Mouse (Mus musculus): ENCODE data around the gene Tcf7.

The Tcf7 gene

DNA sequence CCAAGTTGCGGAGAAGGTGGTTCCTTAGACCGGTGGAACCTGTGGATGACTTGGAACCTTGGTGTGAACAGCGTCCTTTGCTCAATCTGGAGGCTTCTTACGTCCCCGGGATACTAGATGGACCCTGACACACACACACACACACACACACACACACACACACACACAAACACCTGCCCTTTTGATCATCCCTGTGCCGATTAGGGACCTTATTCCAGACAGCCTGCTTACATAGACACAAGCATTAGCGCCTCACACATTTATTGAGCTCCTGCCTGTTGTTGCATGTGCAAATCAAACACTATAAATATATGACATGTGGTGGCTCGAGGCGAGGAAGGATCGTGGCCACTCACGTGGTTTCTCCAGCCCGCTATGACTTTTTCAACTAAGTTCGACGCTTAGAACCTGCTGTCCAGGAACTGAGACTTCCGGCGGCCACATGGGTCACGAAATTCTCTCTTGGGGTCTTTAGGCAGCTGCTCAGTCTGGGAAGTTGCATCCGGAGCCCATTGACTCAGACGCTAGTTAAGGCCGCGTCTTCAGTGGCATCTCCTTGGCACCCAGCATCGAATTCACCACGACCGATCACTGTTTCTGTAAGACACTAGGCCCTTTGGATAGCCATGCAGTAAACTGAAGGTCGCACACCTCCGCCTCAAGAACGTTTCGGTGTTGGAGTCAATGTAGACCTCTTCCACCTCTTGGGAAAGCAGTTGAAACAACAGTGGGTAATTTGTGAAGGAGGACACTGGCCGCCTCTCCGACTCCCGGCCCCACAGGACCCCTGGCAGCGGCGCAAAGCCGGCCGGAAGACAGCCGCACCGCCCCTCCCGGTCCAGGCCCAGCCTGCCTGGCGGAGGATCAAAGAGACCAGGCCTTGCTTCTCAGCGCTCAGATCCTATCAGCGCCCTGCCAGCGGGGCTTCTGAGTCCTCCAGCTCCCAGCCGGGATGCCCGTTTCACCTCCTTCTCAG, 1.1 kb upstream of the Tcf7 start:
- DNase-seq (ENCODE audit: low read depth, low spot score): peak; percentile 28

DNA sequence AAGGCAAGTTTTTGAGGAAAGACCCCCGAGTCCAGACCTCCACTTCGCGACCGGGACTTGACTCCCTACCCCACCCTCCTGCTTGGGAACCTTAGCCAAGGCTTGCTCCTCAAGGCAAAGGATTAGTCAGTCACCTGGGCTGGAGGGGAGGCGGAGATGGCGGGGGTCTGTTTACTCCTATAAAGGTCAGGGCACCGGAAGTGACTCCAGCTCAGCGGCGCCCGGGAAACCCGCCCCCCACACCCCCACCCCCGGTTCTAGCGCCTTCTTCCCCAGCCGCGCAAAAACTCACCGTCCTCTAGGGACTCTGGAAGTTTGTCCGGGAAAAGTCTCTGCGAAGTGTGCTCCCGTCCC, 417 bp downstream of the Tcf7 start:
- DNase-seq (ENCODE audit: low read depth, low spot score): no peak

DNA sequence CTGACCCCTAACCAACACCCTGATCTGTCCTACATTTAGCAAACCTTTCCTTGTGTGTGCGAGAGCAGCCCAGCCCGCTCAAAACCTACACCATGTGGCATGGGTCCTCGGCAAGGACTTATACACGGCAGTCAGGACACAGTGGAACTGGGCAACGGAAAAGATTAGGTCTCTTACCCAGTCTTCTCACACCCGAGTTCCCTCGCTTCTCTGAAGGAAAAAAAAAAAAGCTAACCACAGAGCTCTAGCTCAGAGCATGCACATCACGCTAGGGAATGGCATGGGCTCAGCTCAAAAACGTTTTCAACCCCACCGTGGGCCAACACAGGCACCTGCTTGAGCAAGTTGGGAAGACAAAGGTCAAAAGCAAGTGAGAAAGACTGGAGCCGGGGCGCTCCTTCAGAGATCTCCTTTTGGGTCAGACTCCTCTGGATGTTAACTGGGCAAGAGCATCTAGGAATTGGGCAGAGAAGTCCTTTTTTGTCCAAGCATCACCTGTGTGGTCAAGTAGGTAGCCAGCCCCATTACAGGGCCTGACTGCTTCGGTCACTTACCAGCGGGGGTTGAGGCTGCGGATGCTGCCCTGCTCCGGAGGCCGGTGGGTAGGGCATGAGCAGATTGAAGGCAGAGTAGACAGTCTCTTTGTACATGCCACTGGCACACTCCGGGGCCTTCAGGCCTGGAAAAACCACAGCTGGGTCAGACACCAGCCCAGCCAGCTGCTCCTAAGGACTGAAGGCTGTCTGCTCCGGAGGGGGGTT, 1.1 kb downstream of the Tcf7 start:
- no peak for DNase-seq (ENCODE audit: low read depth, low spot score)

DNA sequence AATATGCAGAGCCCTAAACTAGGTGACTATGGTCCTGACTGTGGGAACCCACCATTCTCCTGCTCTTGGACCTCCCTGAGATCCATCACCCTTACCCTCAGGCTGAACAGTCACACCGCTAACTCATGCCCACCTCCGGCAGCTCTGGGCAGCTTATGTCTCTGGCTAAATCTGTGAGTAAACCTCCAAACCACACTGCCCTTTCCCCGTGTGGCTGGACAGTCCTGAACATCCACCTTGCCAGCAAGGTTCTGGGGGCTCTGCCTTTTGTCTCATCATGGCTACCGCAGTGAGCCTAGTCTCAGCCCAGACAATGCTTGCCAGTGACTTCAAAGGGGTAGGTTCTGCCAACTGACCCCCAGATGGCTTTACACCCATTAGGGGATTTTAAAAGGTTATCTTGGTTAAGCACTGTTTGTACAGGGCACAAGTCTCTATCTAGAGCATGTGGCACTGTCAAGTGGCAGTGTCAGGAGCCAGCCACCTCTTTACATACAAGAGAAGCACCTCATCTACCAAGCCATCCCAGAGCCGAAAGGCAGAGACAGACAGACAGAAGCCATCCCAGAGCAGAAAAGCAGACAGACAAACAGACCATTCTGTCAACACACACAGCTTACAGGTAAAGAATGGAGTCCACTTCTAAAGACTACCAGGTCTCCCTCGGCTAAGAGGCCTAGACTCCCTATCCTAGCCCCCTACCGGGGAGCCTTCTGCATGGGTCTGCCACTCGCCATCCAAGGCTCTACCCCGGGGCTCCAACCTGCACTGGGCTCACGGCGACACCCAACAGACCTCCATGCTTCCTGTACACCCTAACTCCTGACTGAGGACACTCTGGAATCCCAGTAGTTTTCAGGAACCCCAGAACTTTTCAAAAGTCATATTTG, 2.0 kb downstream of the Tcf7 start:
- no peak for DNase-seq (ENCODE audit: low read depth, low spot score)

DNA sequence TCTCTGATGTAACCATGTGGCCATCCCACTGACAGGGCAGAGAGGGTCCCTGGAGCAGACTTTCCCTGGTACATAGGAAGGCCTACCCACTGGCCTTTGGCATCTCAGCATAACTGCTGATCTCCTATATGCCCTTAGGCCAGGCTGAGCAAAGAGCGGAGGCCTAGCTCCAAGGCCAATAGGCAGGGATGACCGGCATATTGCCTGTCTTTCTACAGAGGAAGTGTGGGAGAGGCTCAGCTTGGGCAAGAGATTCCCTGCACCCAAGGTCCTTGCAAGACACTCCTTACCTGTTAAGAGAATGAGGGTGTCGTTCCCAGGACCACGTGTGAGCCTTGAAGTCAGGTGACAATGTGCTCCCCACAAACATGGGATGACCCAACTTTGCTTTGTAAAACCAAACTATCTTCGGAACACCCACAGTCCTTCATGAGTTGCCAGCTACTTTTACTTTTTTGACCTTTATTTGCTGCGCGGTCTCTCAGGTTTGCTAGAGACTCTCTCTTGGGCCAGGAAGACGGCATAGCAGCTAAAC, 3.1 kb downstream of the Tcf7 start:
- DNase-seq (ENCODE audit: low read depth, low spot score): no peak

DNA sequence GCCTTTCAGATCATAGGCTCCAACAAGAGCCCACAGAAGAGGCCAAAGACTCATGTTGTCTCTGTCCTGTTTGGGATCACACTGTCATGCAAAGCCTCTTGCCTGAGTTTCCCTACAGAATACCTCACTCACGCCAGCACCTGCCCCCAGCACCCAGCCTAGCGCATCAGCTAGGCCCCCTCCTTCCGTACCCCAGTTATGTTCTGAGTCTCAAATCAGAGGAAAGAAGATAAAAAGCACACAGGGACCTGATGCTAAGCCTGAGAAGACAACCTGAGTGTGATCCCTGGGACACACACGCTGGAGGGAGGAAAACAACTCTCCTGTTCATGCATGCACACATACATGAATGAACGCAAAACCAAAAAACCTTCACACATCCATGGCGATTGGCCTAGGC, 3.8 kb downstream of the Tcf7 start:
- DNase-seq (ENCODE audit: low read depth, low spot score): no peak

DNA sequence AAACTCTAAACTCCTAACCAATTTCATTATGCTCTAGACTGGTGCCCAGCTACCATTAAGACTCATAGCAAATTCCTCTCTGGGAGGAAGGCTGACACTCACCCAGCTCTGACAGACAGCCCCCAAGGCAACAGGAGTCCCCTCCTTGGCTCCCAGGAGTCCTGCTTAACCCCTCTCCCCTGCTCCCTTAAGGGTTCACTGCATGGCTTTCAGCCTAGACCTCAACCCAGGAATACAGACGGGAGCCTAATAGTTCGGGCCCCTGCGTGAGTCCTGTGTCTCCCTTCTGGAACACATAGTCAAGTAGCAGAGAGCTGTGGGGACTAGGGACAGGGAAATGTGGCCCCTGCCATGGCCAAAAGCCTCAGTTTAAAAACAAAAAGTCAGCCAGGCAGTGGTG, 4.7 kb downstream of the Tcf7 start:
- no peak for DNase-seq (ENCODE audit: low read depth, low spot score)

DNA sequence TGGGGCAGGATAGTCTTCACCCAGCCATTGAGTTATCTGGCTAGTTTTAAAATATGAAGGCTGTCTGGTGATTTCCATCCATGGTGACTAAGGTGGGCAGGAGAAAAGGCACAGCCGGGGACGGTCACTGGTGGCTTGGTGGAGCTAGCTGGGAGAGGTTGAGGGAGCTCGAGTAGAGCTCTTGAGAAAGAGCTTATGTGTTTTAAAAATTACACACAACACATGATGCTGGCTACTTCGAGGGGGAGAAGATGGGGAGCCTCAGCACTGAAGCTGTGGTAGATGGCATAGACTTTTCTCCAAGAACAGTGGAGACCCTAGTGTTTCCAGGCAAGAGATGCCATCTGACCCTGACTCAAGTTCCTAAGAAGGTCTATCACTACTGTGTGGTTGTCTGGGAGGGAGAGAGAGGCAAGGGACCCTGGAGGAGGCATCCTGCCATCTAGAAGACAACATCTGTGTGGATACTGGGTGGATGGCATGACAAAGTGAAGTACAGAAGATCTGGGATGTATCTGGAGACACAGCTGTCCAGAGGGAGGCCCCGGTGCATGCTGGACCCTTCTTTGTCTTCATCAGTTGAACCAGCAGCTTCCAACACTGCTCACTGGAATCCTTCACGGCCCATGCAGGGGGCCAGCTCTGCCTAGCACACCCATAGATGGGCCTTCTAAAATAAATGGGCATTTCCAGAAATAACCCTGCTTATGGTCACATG, 5.2 kb downstream of the Tcf7 start:
- no peak for DNase-seq (ENCODE audit: low read depth, low spot score)

DNA sequence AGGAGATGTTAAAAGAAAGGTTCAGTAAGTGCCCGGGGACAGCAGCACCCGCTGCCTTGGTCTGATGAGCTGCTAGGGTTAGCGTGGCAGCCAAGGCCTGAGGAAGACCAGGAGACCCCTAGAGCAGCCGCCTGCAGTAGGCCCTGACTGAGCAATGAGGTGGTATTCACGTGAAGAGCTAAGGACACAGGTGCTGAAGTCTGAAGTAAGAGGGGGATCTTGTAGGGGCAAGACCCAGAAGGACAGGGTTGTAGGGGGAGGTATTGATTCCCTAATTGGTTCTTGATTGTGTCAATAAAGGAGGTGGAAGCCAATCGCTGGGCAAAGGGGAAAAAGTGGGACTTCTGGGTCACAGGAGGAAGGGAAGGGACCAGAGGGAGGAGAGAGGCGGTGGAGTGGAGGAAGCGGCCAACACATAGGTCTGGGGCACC, 5.8 kb downstream of the Tcf7 start:
- DNase-seq (ENCODE audit: low read depth, low spot score): no peak

DNA sequence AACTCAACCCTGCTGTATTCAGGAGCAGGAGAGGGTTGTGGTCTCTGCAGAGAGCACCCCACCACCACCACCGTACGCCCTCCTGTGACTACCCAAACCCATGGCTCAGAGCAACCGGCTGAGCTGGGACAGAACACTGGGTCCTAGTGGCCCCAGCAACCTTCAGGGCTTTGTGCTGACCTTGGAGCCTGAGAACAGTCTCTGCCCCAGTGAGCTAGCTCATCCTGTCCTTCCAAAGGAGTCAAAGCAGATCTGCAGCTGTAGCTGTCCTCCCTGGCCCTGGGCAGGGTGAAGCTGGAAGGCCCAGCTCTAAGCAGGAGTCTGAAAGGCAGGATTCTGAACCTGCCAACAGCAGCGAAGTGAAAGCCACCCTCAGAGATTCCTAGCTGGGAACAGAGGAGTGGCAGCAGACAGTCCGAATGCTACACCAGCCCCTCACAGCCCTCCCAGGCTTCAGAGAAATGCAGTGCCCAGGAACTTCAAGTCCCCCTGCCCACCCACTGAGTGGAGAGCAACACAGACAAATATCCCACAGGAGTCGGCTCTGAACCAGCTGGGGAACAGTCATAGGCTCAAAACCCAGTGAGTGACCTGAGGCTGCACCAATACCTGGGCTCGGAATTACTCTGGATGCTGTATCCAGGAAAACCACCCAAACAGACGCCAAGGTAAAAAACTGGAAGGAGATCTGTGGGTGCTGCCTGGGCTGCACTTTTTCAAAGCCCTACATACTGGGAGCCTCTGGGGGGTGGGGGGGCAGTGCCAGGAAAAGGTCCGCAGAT, 6.8 kb downstream of the Tcf7 start:
- DNase-seq (ENCODE audit: low read depth, low spot score): no peak

DNA sequence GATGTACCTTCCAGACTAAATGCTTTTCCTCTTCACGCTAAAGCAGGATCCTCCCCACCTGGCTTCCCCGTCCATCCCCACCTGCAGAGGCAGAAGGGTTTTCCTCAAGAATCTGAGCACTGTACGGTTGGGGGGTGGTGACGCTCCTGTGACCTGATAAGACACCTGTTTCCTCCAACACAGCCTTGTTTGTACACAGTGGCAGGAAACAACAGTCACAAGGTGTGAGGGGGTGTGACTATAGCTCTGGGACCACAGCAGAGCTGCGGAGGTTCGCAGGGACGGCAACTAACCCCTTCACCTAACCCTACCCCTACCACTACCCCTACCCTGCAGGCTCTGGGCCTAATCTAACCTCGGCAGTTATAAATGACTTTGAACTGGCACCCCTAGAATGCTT, 7.4 kb downstream of the Tcf7 start:
- no peak for DNase-seq (ENCODE audit: low read depth, low spot score)

DNA sequence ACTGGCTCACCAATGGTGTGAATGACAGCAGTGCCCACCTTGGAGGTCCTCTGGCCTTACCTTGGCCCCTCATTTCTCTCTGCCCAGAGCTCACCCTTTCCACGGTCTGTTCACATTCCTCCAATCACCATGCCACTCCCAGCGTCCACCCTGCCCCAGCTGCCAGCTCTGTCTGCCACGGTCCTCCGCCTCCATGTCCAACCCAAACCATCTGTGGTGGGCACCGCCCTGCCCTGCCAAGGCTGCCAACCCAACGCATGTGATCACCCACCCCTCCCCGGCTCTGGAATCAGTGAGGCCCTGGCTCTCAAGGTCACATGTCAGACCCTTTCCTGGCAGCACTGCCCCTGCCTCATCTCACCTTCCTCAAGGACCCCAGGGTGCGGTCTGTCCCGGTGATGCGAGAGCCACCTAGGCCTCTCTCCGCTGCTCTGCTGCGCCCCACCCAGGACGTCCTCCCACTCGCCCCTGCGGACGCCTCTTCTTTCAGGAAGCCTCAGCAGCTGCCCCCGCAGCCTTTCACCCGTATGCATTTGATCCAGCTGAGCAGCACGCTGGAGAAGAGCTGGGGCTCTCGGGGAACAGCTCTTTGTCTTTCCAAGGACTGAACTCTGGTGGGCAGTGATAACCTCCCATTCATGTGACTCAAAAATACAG, 8.2 kb downstream of the Tcf7 start:
- DNase-seq (ENCODE audit: low read depth, low spot score): no peak

DNA sequence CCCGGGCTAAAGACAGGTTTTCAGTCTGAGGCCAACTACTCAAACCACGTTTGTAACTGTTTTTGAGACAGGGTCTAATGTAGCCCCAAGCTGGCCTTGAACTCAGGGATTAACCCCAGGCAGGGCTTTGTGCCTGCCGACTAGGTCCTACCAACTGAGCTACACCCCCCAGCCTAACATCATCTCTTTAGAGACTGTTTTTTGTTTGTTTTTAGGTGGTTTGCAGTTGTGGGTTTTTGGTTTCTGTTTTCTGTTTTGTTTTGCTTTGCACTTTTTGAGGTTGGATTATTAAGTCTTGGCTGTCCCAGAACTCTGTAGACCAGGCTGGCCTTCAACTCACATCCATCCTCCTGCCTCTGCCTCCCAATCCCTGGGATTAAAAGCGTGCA, 8.9 kb downstream of the Tcf7 start:
- no peak for DNase-seq (ENCODE audit: low read depth, low spot score)

DNA sequence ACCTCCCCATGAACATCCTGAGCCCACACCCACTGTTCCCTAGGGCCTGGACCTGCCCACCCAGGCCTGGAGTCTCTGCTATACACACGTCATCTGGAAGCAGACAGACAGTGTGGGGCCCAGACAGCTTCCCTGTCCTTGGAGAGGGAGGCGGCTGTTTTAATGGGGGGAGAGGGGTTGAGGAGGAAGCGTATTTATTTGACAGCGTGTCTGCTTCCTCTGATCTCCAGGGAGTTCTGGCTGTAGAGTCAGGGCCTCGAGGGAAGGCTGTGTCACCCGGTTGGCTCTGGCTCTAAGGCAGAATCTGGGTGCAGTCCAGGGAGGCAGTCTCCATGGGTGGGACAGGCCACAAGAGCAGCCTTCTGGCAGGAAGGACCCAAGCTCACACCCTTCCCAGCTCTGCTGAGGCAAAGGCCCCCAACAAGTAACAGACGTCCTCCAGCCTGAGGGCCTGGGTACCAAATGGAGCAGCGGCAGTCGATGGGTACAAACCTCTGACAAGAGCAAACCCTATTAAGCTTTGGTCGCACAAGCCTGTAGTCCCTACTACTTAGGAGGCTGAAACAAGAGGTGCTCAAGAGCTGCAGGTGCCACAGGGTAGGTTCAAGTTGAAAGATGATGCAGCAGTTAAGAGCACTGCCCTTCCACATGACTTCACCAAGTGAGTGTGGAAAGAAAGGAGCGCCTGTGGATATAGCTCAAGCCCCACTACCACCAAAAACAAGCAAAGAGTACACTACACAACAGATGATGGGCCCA, 9.5 kb downstream of the Tcf7 start:
- no peak for DNase-seq (ENCODE audit: low read depth, low spot score)

DNA sequence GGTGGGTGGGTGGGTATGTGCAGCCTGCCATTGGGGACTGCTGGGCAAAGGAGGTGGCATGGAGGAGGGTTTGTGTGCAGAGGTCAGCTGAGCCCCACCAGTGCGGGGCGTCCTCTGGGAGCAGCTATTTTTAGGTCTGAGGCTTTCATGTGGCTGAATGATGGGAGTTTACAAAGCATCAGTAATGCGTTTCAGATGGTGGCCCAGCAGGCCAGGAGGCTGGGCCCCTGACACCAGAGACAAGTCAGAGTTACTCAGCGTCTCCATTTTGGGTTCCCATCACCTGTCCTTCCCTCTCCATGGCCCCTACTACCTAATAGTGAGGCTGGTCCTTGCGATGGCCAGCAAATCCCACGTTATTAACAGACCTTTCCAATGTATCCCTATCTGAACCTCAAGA, 10.2 kb downstream of the Tcf7 start:
- DNase-seq (ENCODE audit: low read depth, low spot score): no peak

DNA sequence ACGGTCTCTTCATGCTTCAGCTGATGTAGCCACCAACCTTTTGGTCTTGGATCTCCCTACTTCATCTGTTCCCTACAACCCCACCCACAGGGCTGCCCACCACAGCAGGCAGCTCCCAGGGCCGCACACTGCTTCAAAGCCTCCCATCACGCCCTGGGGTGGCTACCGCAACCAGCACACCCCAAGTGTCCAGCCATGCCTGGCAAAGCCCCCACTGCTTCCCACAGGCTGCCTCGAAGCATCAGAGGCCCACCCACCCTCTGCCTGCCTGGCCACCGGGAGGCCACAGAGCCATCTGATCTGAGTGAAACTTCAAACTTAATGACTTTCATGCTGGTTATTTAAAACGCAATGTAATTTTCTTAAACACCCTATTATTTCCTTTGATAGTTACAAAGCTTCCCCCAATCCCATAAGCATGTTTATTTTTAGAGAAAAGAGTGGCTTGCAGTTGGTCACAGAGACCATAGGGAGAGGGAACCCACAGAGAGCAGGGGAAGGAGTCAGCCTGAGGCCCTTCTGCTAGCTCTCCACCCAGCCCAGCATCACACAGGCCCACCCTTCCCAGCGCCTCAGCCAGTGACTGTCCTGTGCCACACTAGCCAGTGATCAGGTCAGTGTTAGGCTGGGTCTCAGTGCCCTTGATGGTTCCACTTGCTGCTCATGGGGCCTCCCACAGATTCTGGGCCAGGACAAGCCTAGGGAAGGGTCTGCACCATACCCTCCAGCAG, 10.9 kb downstream of the Tcf7 start:
- no peak for DNase-seq (ENCODE audit: low read depth, low spot score)

DNA sequence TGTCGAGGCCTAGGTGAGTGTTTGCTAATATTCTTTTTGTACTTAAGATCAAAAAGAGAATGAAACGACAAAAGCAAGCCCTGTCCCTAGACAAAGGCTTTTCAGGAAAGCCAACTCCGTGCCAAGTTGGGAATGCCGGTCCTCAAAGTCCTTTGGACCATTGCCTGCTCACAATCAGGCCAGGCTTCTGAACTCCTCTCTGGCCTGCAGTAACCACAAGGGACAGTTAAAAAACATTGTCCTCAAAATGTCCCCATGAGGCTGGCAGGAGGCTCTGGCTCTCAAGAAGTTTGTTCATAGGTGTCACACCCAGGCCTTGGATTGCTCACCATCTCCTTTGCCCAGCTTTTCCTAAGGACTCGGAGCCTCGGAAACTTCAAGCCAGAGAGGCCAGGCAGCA, 13.0 kb downstream of the Tcf7 start:
- no peak for DNase-seq (ENCODE audit: low read depth, low spot score)

DNA sequence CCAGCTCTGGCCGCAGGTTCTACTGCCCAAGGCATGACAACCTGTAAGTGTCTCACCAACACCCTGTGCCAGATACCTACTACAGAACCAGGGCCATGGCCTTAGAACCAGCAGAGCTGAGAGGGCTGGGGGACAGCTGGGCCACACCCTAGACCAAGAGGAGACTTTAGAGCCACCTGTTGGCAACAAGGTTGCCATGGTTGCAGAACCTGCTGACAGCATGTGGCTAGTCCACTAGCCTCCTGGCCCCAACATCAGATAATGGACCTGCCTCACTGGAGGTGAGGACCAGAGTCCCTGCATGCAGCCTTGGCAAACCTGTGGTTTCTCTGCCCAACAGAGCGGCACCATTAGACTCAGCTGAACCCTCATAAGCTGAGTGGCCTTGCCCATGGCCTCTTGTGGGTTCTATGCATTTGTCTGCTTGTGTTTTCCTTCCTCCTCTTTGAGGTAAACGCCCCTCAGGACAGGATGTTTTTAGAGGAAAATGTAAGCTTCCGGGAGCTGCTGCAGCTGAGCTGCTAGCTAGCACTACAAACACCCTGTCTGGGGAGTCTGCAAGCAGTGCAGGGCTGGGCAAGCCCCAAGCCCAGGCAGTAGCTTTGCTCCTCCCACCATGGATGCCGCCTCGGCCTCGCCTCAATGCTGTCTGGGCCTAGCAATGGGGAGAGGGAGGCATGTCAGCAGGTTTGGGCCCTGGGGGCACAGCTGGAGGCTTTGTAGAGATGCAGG, 14.5 kb downstream of the Tcf7 start:
- DNase-seq (ENCODE audit: low read depth, low spot score): no peak
